Mouse (Mus musculus) lung, adult 2 months (tissue): ENCODE data around the gene Gan.

ENCODE experiments used
- CTCF ChIP-seq: fragments of 200-500 bp; IDR thresholded peaks from 2 replicates; pipeline ENCODE4 v1.5.1; 2011; ENCODE audit warnings: mild to moderate bottlenecking, low read length, control low read depth; ENCODE audit not compliant: insufficient read depth
- POLR2A ChIP-seq: fragments of 200-500 bp; IDR thresholded peaks from 2 replicates; pipeline ENCODE4 v1.6.1; 2011; ENCODE audit warnings: low read depth, mild to moderate bottlenecking, control low read depth, low read length, borderline replicate concordance; ENCODE audit errors: extremely low read depth

DNA sequence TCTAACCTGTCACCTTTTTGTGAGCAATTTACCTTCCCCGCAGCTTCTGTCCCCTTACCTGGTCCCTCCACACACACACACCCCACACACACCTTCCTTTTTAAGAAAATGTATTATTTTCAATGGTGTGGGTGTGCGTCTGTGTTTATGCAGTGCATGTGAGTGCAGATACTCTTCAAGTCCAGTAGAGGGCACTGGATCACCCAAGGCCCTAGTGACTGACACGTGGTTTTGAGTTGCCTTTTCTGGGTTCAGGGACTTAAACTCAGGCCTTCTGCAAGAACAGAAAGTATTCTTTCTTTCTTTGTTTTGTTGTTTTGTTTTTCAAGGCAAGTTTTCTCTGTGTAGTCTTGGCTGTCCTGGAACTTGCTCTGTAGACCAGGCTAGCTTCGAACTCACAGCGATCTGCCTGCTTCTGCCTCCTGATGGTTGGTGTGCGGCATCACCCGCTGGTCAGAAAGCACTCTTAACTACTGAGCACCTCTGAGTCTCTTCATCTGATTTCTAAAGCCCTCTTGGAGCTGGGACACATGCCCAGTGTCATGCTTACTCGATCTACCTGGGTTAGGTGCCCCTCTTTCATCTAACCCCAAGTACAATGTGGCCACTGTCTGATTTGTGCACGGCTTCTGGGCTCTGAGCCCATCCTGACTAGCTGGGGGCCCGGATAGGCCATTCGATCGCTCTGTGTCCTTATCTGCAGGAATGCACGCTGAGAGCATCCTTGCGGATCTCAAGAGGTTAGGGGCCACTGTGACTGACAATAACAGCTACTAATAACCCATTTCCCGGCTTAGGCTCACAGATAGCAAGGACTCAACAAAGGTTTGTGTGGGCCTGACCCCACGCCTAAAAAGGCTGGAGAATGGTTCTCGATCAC, 95.7 kb downstream of the Gan start:
- TF ChIP-seq CTCF, result no peak
- no peak for TF ChIP-seq POLR2A
